Mouse (Mus musculus): Measurements from ENCODE around the gene Zer1.
"Not testable (repeated sequence)": the region's sequence is repeated elsewhere in the genome, so short reads cannot be mapped to it uniquely, and the experiment has no call there.

Gene Zer1

DNA sequence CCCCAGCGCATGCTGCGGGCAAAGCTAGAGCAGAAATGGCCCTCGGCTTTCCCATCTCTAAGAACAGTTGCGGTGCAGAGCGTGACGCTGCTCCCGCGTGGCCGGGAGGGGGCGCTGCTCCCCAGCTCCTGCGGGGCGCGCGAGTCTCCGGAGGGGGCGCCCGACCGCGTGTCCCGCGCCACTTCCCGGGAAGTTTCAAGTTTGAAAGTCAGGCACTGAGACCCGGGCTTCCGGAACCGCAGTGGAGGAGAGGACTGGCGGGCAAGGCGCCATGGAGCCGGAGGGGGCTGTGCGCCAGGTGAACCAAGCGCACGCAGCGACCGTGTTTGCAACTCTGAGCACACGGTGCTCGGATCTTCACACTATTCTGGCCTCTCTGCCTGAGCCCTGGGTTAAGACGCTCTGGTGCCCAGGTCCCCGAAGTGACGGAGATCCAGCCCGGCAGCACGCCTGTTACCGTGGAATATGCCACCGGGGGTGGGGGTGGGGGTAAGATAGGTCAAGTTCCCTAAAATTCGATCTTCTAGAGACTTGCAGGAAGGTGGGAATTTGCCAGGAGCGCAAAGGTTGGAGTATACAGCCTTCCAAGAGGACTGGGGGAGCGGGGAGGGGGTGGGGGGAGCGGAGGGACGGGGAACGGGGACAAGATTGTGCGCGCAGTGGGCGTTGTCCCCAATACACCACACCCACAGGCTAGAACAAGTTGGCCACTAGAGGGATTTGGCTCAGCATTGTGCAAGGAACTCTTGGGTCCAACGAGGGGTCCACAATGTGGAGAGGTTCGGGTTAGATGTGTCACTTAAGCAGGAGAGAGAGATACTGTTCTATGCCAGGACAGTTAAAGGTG lies 46.7 kb downstream of the Zer1 start, which contains the start of gene Pkn3:
TSS of gene Pkn3 (plus strand) at position 183 of the 847 bp plus-strand sequence.
- peak; percentile 86 for DNase-seq (ENCODE audit: low spot score)

DNA sequence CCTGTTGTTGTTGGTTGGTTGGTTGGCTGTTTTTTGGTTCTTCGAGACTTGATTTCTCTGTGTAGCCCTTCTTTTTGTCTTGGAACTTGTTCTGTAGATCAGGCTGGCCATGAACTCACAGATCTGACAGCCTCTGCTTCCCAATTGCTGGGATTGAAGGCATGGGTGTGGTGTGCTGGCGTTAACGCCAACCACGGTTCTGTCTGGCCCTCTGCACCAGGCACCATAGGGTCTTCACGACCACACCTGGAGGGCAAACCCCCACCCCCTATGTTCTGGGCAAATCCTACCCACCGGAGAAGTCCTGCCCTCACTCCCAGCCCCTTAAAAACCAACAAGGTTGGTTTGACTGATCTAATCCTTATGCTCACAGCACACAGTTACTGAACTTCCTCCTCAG lies 47.4 kb downstream of the Zer1 start:
- DNase-seq (ENCODE audit: low spot score): no peak

DNA sequence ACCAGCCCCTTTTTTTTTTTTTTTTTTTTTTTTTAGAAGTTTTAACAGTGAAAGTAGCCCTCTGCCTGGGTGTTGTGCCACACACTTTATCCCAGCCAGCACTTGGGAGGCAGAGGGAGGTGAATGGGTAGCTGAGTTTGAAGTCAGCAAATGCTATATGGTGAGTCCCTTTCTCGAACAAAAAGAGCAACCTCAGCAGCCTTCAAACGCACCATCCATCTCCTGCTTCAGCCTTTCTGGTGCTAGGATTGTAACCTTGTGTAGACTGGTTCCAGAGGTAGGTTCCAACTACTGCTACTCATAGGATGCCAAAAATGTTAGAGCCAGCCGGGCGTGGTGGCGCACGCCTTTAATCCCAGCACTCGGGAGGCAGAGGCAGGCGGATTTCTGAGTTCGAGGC lies 47.9 kb downstream of the Zer1 start:
- DNase-seq (ENCODE audit: low spot score): no peak

DNA sequence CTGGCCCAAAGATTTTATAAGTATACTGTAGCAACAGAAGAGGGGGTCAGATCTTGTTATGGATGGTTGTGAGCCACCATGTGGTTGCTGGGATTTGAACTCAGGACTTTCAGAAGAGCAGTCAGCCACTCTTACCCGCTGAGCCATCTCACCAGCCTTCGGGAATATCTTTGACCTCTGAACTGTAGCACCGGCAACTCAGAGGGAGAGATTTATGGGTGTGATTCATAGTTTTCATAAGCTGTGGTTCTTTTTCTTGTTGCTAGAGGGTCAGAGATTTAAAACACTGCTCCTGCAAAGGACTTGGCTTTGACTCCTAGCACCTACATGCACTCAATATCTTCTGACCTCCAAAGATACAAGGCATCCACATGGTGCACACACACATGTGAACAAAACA lies 48.8 kb downstream of the Zer1 start:
- DNase-seq (ENCODE audit: low spot score): no peak

- no peak for DNase-seq (ENCODE audit: low spot score)
These were observed 51.1 kb downstream of the Zer1 start for GRCm38 (mm10) chr2:30073285-30073684.

GRCm38 (mm10) chr2:30072875-30073274 lies 51.5 kb downstream of the Zer1 start:
- no peak for DNase-seq (ENCODE audit: low spot score)

DNA sequence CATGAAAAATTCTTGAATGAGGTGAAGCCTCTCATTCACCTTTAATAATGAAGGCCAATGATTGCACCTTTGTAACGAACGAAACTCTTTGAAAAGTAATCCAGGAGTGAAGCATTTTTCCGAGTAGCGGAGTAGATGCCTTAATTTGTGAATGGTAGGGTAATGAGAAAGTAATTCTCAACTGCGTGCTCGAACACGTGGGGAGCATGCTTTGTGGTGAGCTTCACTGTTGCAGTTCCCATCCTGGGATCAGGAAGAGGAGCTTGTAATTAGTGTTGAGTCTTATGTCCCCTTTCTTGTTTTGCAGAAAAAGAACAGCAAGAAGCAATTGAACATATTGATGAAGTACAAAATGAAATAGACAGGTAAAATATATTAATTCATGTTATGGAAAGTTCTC lies 56.4 kb downstream of the Zer1 start:
- no peak for DNase-seq (ENCODE audit: low spot score)

DNA sequence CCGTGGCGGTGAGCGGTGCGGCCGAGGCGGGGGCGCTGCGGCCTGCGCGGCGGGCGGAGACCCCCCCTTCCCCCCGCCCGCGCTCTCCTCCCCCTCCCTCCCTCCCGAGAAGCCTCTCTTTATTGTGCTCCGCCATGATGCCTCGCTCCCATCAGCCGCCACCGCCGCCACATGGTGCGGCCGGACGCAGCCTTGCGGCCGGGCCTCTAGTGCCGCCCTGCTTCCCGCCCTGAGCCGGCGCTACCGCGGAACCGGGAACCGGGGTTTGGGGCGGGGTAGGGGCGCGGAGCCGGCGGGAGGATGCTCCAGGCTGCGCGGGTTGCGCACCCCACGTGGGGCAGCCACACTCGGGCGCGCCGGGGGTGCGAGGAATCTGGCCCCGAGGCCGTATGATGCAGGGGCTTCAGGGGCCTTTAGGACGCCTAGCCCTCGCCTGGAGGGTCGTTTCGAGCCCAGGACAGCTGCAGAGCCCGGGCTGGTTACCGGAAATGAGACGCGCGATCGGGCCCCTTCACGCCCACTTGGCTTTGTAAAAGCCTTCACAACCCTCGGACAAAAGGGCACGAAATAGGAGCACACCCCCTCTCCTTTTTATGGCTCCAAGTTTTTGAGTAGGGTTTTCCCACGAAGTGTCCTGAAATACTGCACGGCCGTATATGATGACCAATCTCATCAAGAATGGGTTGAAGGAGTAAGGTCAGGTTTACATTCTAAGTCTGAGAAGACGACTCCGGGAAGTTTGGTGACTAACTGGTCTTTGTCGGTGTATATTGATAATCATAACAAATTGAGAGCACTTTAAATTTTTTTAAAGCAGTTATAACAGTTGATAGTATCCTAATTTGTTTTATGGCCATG lies 57.1 kb downstream of the Zer1 start:
- DNase-seq (ENCODE audit: low spot score): peak; percentile 38

- DNase-seq (ENCODE audit: low spot score): peak; percentile 96
These were observed 58.1 kb downstream of the Zer1 start for GRCm38 (mm10) chr2:30066046-30066901.

DNA sequence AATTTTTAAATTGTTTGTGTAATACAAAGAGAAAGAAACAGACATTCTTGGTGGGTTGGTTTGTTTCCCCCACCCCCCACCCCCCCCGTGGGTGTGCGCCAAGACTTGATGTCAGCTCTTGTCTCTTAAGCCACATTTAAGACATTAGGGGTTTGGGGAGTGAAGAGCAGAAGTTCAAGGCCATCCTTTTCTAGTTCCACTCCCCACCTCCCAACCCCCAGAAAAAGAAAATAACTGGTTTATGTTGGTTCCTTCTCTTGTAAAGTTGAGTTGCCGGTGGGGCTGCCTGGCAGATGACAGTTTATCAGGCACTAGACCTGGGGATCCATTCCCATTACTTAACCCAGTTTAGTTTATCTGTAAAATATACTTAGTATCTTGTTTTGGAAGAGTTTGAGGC lies 60.1 kb downstream of the Zer1 start:
- DNase-seq (ENCODE audit: low spot score): no peak

DNA sequence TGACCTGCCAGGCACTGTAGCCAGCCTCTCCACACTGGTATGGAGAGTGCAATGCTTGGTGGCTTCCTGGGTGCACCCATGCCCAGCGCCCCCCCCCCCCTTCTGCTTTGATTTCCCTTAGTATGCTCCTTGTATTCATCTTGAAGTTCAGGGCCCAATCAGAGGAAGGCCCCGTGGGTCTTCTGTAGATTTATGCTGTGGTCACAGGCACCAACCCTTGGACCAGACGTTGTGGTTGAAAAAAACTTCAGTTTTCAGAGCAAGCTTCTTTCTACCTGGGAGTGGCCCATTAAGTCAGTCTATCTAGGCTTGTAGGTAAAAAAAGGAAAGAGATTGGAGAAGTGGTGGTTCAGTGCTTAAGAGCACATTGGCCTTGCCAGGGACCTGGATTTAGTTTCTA lies 60.6 kb downstream of the Zer1 start:
- DNase-seq (ENCODE audit: low spot score): no peak

- DNase-seq (ENCODE audit: low spot score): no peak
These were observed 61.1 kb downstream of the Zer1 start for GRCm38 (mm10) chr2:30063235-30063634.

GRCm38 (mm10) chr2:30062249-30063093 lies 61.9 kb downstream of the Zer1 start:
- DNase-seq (ENCODE audit: low spot score): peak; percentile 64

DNA sequence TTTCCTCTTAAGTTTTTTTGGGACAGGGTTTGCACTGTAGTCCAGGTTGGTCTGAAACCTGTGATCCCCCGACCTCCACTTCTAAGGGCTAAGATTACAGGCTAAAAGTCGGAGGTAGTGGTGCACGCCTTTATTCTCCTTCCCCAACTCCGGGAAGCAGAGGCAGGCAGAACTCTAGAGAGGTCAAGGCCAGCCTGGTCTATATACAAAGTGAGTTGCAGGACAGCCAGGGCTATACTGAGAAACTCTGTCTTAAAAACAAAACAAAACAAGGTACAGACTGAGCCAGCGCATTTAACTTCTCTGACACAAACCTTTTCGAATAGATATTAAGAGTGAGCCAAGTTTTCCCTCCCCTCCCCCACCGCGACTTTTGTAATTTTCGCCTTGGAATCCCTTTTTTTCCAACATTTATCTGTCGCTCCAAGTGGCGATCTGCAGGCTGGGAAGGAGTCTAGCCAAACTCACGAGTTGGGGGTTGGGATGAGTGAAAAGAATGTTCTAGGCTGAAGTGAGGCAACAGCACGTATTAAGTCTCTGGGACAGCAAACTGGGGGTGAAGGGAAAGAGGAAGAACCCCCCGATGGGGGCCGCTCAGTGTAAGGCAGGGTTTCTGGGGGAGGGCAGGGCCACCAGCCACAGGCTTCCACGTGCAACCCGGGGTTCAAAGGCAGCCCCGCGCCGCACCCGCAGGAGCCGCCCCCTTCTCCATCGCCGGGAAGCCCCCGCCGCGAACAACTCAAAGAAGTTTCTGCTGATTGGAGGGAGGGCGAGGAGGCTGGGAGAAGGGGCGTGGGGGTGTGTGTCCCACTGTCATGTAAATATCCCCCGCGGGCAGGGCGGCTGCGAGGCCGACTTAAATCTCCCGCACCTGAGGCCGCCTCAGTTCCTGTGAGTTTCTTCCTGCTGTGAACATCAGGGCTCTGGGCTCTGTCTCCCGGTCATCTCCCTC lies 62.9 kb downstream of the Zer1 start:
- DNase-seq (ENCODE audit: low spot score): peak; percentile 31

GRCm38 (mm10) chr2:30058418-30058817 lies 66.0 kb downstream of the Zer1 start:
- DNase-seq (ENCODE audit: low spot score): no peak

- no peak for DNase-seq (ENCODE audit: low spot score)
These were observed 67.0 kb downstream of the Zer1 start, which contains the start of gene Set for GRCm38 (mm10) chr2:30057223-30057904. Gene Set (plus strand): TSS chr2:30057378.

DNA sequence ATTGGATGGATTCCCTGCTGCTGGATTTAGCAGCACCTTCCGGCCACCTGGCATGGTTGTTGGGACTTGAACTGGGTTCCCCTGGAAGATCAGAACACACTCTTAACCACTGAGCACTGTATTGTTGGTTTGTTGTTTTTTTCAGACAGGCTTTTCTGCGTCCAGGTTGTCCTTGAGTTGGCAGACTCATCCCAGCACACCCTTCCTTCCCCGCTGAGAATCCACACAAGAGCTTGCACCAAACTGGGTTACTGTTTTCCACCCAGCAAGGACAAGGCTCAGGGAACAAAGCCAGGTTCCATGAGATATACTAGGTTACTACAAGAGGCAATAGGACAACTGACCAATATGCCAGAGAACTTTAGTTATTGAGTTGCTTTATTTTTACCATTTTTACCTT lies 67.6 kb downstream of the Zer1 start:
- DNase-seq (ENCODE audit: low spot score): no peak

- not testable (repeated sequence) for DNase-seq (ENCODE audit: low spot score)
These were observed 69.1 kb downstream of the Zer1 start for GRCm38 (mm10) chr2:30055310-30055709.
